Mouse (Mus musculus) G1E-ER4 (cell line): Measurements from ENCODE around the gene Mmp13. TPM values are rescaled to one million over a fixed set of nuclear protein-coding genes. Genes with fewer than 3 reads are reported as not detected.

ENCODE experiments used
- GATA1 ChIP-seq: IDR thresholded peaks from one replicate; pipeline ENCODE4 v1.8.0; 2012; ENCODE audit warnings: low read length, inconsistent platforms
- polyA plus RNA-seq: library from polyadenylated mRNA; stranded (reverse); fragments of >175 nt; gene quantifications from 2 replicates; pipeline ENCODE4 v1.2.3, GENCODE M21; 2012

Mmp13 gene
- polyA plus RNA-seq = not detected in 2 replicates

DNA sequence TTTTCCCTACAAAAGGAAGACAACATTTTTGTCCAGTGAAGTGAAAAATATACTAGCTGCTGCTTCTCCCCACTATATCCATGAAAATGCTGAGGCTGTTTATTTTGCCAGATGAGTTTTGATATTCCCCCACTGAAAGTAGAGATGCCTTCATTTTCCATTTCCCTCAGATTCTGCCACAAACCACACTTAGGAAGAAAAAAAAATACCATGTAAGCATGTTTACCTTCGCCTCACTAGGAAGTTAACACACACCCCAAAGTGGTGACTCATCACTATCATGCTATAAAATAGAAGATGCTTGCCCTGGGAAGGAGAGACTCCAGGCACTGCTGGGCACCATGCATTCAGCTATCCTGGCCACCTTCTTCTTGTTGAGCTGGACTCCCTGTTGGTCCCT lies at the start of gene Mmp13:
Mmp13 (plus strand) TSS at position 301 of the 400 bp plus-strand sequence.
- no peak for TF ChIP-seq GATA1

DNA sequence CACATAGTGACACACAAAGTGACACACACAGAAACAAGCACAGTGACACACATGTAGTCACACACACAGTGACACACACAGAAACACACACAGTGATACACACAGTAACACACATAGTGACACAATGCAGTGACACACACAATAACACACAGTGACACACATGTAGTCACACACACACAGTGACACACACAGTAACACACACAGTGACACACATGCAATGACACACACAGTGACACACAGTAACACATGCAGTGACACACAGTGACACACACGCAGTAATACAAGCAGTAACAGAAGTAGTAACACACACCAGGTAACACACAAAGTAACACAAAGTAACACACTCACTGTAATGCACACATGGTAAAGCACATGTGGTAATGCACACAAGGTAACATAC lies 33.7 kb upstream of the Mmp13 start:
- TF ChIP-seq GATA1 = no peak

DNA sequence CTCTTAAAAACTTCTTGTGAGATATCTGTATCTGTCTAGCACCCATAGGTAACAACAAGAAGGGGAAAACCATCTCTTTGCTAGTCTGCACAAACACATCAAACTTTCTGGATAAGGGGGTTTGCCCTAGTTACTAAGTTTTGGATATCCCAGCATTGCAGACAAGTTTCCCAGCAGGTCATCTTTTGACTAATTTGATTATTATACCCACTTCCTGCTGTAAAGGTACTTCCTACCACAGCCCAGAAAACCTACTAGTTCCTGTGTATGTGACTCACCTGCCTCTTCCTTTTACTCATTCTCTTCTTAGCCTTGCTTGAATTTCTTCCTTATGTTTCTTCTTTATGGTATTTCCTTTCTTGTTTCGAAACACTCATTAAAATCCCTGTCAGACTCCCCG lies 32.3 kb upstream of the Mmp13 start:
- no peak for TF ChIP-seq GATA1

DNA sequence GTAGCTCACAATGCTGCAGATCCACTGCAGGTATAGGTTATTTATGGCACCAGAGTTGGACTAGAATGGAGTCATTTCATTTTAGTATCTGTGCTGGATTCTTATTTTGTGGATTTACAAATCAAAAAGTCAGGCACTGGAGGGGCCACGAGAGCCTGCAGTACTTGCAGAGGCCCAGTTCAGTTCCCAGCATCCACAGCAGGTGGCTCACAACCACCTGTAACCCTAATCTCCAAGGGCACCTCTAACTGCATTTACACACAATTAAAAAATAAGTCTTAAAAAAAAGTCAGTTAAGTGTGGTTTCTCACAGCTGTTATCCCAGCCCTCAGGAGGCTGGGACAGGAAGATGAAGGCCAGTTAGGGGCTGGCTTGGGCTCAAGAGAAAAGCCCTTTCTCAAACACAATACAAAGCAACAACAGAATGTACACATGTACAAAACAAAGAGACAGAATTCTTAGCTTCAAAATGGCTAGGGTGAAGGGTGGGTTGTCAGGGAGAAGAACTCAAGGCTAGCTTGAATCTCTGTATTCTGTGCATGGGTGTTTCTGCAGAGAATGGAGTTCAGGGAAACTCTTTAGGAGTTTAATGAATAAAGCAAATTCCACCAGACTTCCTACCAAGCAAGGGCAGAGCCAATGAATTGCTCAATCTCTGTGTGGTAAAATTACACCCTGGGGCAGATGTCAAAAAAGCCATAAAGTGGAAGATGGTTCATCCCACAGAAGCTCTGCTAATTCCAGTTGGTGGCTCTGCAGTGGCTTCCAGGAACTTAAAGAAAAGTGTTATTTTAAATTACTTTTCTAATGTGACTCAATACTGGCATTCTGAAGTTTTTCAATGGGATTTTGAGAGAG lies 19.3 kb upstream of the Mmp13 start:
- no peak for TF ChIP-seq GATA1

DNA sequence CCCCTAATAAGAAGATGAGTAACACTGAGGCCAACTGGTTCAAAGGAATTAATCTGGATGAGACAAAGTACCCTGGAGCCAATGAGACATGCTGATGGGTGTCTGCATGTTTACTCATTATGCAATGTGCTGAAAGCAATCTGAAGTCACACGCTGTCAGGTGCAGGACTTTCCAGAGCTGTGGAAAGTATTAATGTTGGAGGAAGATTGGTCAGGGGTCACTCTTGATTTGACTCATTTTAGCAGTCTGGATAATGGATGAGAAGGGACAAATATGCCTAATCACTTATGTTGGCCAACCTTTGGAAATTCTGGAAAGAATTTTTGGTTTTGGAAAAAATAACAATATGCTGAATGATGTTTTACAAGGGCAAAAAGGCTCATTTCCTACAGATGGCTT lies 10.6 kb upstream of the Mmp13 start:
- no peak for TF ChIP-seq GATA1

DNA sequence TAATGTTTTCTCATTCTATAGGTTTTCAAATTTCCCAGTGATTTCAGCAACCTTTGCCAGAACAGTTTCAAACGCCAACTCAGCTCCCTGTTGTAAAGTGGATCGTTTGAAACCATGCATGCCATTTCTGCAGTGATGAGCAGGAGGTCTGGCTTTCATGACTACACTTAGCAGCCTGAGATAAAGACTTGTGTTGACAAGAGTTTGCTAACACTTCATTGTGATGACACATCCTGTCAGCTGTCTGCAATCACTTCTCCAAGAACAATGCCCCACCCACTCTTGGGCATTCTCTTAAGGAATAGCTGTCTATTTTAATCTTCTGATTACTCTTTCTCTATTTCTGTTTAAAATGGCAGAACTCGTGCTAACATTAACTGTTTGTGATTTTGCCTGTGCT lies 2.2 kb upstream of the Mmp13 start:
- TF ChIP-seq GATA1 = no peak

DNA sequence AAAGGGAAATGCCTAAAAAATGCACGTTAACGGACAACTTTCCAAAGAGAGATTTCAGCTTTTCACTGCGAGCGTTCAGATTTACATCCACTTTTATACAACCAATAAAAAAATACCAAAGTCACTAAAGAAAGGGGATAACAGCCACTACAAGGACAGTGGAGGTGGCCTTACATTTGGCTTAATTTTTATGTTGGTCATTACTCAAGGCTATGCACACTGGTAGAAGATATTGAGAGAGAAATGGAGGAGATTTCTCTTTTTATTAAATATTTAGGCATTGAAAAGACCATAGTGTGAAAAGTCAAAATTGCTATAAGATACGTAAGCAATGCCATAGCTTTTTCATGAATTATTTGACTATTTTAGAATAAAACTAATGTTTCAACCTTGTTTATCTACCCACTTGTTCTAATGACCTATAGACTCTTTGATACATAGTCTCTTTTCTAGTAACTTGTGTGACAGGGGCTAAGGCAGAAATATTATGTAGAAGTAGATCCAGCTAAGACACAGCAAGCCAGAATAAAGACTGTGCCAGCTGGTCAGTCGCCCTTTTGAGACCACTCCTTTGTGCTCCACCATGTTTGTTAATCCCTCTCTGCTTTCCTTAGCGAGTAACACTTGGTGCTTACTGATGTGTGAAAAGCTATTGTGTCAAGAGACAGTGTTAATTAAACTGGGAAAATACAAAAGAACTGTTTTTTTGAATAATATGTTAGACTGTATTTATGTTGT lies 10.4 kb downstream of the Mmp13 start:
- no peak for TF ChIP-seq GATA1

DNA sequence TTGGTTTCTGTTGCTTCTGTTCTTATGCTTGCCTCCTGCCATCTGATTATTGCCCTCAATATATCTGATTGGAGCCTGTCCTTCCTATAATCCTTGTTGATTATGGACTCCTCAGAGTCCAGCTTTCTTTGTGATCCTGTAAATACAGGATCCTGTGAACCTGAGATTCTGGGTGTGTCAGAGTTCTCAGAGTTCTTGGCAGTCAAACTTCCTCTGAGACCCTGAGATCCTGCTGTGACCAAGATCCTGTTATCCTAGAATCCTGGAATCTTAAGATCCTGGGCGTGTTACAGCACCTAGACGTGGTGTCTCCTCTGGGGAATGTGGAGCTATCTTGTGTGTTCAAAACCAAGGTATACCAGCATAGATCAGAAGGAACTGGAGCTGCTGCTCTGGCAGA lies 17.2 kb downstream of the Mmp13 start:
- no peak for TF ChIP-seq GATA1

DNA sequence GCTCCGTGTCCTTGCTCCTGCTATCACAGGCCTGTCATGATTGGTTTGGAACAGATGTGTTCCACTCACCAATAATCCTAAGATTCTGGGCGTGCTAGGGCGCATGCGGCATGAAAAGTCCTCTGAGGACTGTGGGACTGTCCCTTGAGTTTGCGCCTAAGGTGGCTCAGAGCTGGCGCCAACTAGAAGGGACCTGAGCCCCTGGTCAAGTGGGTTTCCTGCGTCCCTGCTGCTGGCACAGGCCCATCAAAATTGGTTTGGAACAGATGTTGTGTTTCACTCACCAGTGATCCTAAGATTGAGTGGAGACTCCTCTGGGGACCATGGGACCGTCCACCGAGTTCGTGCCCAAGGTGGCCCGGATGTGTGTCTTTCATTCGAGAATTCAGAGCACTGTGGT lies 17.6 kb downstream of the Mmp13 start:
- no peak for TF ChIP-seq GATA1

DNA sequence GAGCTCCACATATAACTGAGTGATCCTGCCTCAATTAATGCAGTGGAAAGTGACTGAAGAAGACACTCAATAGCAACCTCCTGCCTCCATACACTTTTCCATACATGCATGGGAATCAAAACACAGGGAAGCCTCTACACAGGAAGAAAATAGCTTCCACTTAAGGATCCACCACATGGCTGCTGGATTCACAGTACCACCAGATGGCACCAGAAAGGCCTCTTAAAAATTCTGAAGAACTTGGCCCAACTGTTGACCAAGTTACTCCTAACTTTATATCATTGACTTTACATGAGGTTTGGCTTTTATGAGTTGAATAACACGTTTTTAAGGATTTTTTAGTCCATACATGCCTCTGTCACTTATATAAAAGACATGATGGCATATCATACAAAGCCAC lies 19.8 kb downstream of the Mmp13 start:
- TF ChIP-seq GATA1 = no peak

DNA sequence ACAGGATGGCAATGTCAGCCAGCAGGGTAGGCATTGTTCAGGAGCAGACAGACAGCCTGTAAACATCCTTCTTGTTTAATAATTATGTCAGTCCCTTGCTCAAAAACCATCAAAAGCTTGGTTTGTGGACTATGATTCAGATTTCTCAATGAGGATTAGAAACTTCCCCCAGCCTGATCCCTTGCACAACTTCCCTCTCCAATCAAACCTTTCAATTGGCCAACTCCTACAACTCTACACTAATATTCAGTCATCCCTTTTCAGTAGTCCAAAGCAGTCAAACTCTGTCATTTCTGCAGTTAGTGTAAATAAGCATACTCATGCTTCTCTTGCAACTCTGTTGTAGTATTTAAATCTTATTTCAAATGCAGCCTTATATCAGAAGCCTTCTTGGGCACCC lies 59.5 kb downstream of the Mmp13 start:
- no peak for TF ChIP-seq GATA1

Other genes with a start within 250 kb of the Mmp13 start
- gene Dync2h1, start 88.1 kb upstream of the Mmp13 start, polyA plus RNA-seq = 0.24 and 0.44 TPM in 2 replicates
- gene Dcun1d5, start 88.0 kb upstream of the Mmp13 start, polyA plus RNA-seq = 165 and 279 TPM in 2 replicates
- not detected in 2 replicates for gene Mmp12, start 71.9 kb downstream of the Mmp13 start, polyA plus RNA-seq
- gene Mmp1b, start 115.5 kb downstream of the Mmp13 start, polyA plus RNA-seq = not detected in 2 replicates
- gene Mmp3, start 173.3 kb downstream of the Mmp13 start, polyA plus RNA-seq = not detected in 2 replicates
- not detected in 2 replicates for gene Mmp10, start 229.8 kb downstream of the Mmp13 start, polyA plus RNA-seq